Mouse (Mus musculus) cerebellum, postnatal 4 days (tissue): ENCODE measurements at regions not wholly inside any gene's neighbourhood (a gene's known extent, or its start where the extent isn't known, plus 50 kb on each side); places are given as distances from the start of the nearest gene placed in this dataset.
A peak's percentile ranks its signal among the peaks of the same experiment; 100 is the strongest.

Experiments
- DNase-seq, 2 experiments: peaks; one replicate each; pipeline ENCODE4 v3.0.0; 2022; ENCODE audit warnings: low spot score in 2 of 2, mixed read lengths in 1 of 2

DNA sequence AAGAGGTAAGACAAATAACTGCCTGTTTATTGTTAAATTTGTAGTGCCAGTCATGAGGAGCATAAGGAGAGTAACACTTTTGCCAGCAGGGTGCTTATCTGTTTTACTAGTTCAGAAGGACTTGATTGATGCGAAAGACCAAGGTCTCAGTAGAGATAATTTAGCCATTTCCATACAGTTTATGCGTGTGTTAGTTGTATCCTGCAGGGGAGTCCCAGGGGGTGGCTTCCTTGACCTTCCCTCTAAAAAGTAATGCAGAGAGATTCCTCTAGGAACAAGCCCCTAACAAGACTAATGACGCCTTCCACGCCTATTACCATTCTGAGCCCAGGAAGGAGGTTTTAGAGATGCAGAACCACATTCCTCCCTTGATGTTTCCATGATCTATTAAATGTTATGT is 192.6 kb upstream of the Gm49339 start:
- DNase-seq = no peak

GRCm38 (mm10) chr10:51291412-51292207 is 188.8 kb upstream of the Gm49339 start:
- DNase-seq = peak in 1 of 2 experiments; percentile 3

- DNase-seq = no peak
Measured at GRCm38 (mm10) chr10:51312814-51313213, 167.6 kb upstream of the Gm49339 start.

- no peak for DNase-seq
Measured at GRCm38 (mm10) chr10:51320207-51320606, 160.2 kb upstream of the Gm49339 start.

DNA sequence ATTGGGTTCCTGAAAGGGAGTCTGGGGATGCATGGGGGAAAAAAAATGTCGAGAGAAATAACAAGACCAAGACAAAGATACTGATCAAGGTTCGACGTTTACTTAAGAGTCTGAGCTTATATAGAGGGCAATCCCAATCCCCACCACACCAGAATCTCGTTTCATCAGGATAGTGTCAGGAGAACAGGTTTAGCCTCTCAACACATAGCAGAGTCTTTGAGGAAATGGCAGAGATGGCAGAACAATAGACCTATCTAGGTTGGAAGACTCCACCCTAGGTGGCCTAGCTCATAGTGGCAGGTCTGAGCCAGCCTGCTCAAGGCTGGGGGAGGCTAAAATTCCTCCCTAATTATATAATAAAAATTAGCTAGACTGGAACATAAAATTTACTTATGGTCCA is 151.6 kb upstream of the Gm49339 start:
- DNase-seq = no peak

- no peak for DNase-seq
Measured at GRCm38 (mm10) chr10:51329386-51329785, 151.0 kb upstream of the Gm49339 start.
